Mouse (Mus musculus) small intestine, adult 2 months (tissue): ENCODE measurements around the gene Ccdc92b. TPM values are rescaled to one million over a fixed set of nuclear protein-coding genes. Genes with fewer than 3 reads are reported as not detected.
A peak's percentile ranks its signal among the peaks of the same experiment; 100 is the strongest.
"Not testable (repeated sequence)": the region's sequence is repeated elsewhere in the genome, so short reads cannot be mapped to it uniquely, and the experiment has no call there.

Experiments used
- H3K27ac ChIP-seq: fragments of 200-500 bp; 2 replicates; pipeline ENCODE4 v1.5.1; 2012; ENCODE audit warnings: low read depth, low read length, control low read depth, inconsistent platforms; ENCODE audit not compliant: insufficient read depth
- H3K27me3 ChIP-seq: fragments of 200-500 bp; 2 replicates; pipeline ENCODE4 v1.6.1; 2012; ENCODE audit warnings: mild to moderate bottlenecking, moderate library complexity, low read length, inconsistent platforms; ENCODE audit not compliant: control insufficient read depth, insufficient read depth
- H3K36me3 ChIP-seq: fragments of 200-500 bp; 2 replicates; pipeline ENCODE4 v1.6.1; 2012; ENCODE audit warnings: mild to moderate bottlenecking, low read length, control low read depth, inconsistent platforms; ENCODE audit not compliant: control insufficient read depth, insufficient read depth
- H3K4me1 ChIP-seq: fragments of 200-500 bp; 2 replicates; pipeline ENCODE4 v1.6.1; 2012; ENCODE audit warnings: low read length, inconsistent platforms, mixed read lengths; ENCODE audit not compliant: control insufficient read depth, insufficient read depth, insufficient read length
- H3K4me3 ChIP-seq: fragments of 200-500 bp; 2 replicates; pipeline ENCODE4 v1.5.1; 2012; ENCODE audit warnings: low read depth, mild to moderate bottlenecking, control low read depth, inconsistent platforms, low read length, moderate library complexity
- CTCF ChIP-seq: fragments of 200-500 bp; IDR thresholded peaks from 2 replicates; pipeline ENCODE4 v1.5.1; 2012; ENCODE audit warnings: low read depth, mild to moderate bottlenecking, control low read depth, inconsistent platforms, low read length, moderate library complexity, mixed read lengths; ENCODE audit not compliant: insufficient replicate concordance, insufficient read length; ENCODE audit errors: extremely low read depth
- POLR2A ChIP-seq: fragments of 200-500 bp; IDR thresholded peaks from 2 replicates; pipeline ENCODE4 v1.6.1; 2012; ENCODE audit warnings: low read depth, mild to moderate bottlenecking, control low read depth, inconsistent platforms, low read length, moderate library complexity
- WGBS: fragments of 180-500 bp; shearing (Covaris S2); methylation state at CpG from one replicate; pipeline ENCODE4 v1.1.7; 2018; 5-methylcytosine and 5-hydroxymethylcytosine counted together
- polyA plus RNA-seq: library from polyadenylated mRNA; depleted of rRNA; stranded (reverse); fragments of >200 nt; gene quantifications from 2 replicates; pipeline ENCODE4 v1.2.3, GENCODE M21; 2012; rRNA removed

Gene Ccdc92b
- polyA plus RNA-seq: 0.42 and 0.77 TPM in 2 replicates

GRCm38 (mm10) chr11:74619201-74619955 lies at the start of gene Ccdc92b:
Gene Ccdc92b (plus strand): TSS chr11:74619605.
- Histone ChIP-seq H3K36me3 (no peaks in the 10 kb centered on the region), H3K27me3 (peaks cover 12% of the 10 kb centered on the region), H3K27ac (no peak within 1 kb of the TSS), H3K4me1 (peaks cover 10% of the 10 kb centered on the region), H3K4me3 (peak within 1 kb of the TSS; percentile 13; the same call in 1 of the 2 replicates)
- WGBS: 2% methylated on average over 54 of the region's 63 CpGs
- TF ChIP-seq POLR2A: no peak
- TF ChIP-seq CTCF: no peak

GRCm38 (mm10) chr11:74569735-74570134 lies 49.7 kb upstream of the Ccdc92b start:
- no peaks in the 10 kb centered on the region for H3K27me3 ChIP-seq
- no peaks in the 10 kb centered on the region for H3K36me3 ChIP-seq
- H3K4me3 ChIP-seq: no peak overlapping the region
- peaks cover 26% of the 10 kb centered on the region for H3K4me1 ChIP-seq
- TF ChIP-seq CTCF (no peak), POLR2A (no peak)
- 82% methylated on average over 6 of the region's 6 CpGs for WGBS
- H3K27ac ChIP-seq: no peak overlapping the region

GRCm38 (mm10) chr11:74572459-74573061 lies 46.8 kb upstream of the Ccdc92b start:
- H3K27me3 ChIP-seq: no peaks in the 10 kb centered on the region
- TF ChIP-seq CTCF: no peak
- H3K4me3 ChIP-seq: peak overlapping the region; percentile 32
- H3K27ac ChIP-seq: peak overlapping the region; percentile 19; the same call in 1 of the 2 replicates
- H3K36me3 ChIP-seq: no peaks in the 10 kb centered on the region
- 59% methylated on average over 6 of the region's 6 CpGs for WGBS
- peaks cover 36% of the 10 kb centered on the region for H3K4me1 ChIP-seq

- WGBS: 41% methylated on average over 4 of the region's 4 CpGs
- Histone ChIP-seq H3K36me3 (no peaks in the 10 kb centered on the region), H3K27me3 (no peaks in the 10 kb centered on the region), H3K4me3 (no peak overlapping the region), H3K4me1 (peaks cover 36% of the 10 kb centered on the region), H3K27ac (peak overlapping the region; percentile 5; the same call in 1 of the 2 replicates)
- TF ChIP-seq POLR2A (no peak), CTCF (no peak)
Observed at GRCm38 (mm10) chr11:74574768-74575434, 44.5 kb upstream of the Ccdc92b start.

GRCm38 (mm10) chr11:74575940-74576339 lies 43.5 kb upstream of the Ccdc92b start:
- Histone ChIP-seq H3K4me1 (peaks cover 34% of the 10 kb centered on the region), H3K27me3 (no peaks in the 10 kb centered on the region), H3K36me3 (no peaks in the 10 kb centered on the region), H3K27ac (no peak overlapping the region), H3K4me3 (no peak overlapping the region)
- WGBS: 57% methylated on average over 3 of the region's 3 CpGs
- no peak for TF ChIP-seq POLR2A
- TF ChIP-seq CTCF: no peak

GRCm38 (mm10) chr11:74577068-74577467 lies 42.3 kb upstream of the Ccdc92b start:
- no peaks in the 10 kb centered on the region for H3K36me3 ChIP-seq
- peaks cover 25% of the 10 kb centered on the region for H3K4me1 ChIP-seq
- TF ChIP-seq POLR2A (no peak), CTCF (no peak)
- H3K27me3 ChIP-seq: no peaks in the 10 kb centered on the region
- no peak overlapping the region for H3K27ac ChIP-seq
- no peak overlapping the region for H3K4me3 ChIP-seq
- 24% methylated on average over 3 of the region's 3 CpGs for WGBS

- TF ChIP-seq CTCF: peak; percentile 28; the same call in 1 of the 2 replicates
- not testable (repeated sequence) for H3K27ac ChIP-seq, H3K36me3 ChIP-seq, H3K4me3 ChIP-seq, H3K27me3 ChIP-seq, H3K4me1 ChIP-seq
- WGBS: 43% methylated on average over 4 of the region's 4 CpGs
Observed at GRCm38 (mm10) chr11:74581333-74581732, 38.1 kb upstream of the Ccdc92b start.

GRCm38 (mm10) chr11:74582464-74582863 lies 36.9 kb upstream of the Ccdc92b start:
- H3K27me3 ChIP-seq: no peaks in the 10 kb centered on the region
- no peaks in the 10 kb centered on the region for H3K4me1 ChIP-seq
- TF ChIP-seq CTCF (no peak), POLR2A (no peak)
- WGBS: 79% methylated on average over 3 of the region's 3 CpGs
- no peak overlapping the region for H3K27ac ChIP-seq
- H3K4me3 ChIP-seq: no peak overlapping the region
- H3K36me3 ChIP-seq: no peaks in the 10 kb centered on the region
